Mouse (Mus musculus): ENCODE measurements around the gene Cdkl3. TPM values are rescaled to one million over a fixed set of nuclear protein-coding genes. Genes with fewer than 3 reads are reported as not detected.

Cdkl3 gene
- total RNA-seq, 2 experiments from 2014 or later: 0.42 TPM; not detected in 1

GRCm38 (mm10) chr11:52074626-52075470 is 70.8 kb downstream of the Cdkl3 start:
- ATAC-seq (replicated peaks; ENCODE audit: low FRiP score, poor library complexity, severe bottlenecking): no peak

GRCm38 (mm10) chr11:52075794-52076633 is 72.0 kb downstream of the Cdkl3 start:
- ATAC-seq (replicated peaks; ENCODE audit: low FRiP score, poor library complexity, severe bottlenecking): no peak

- ATAC-seq (replicated peaks; ENCODE audit: low FRiP score, poor library complexity, severe bottlenecking): no peak
Measured at GRCm38 (mm10) chr11:52076742-52077352, 72.8 kb downstream of the Cdkl3 start.

GRCm38 (mm10) chr11:52077939-52078338 is 73.9 kb downstream of the Cdkl3 start:
- no peak for ATAC-seq (replicated peaks; ENCODE audit: low FRiP score, poor library complexity, severe bottlenecking)

- ATAC-seq (replicated peaks; ENCODE audit: low FRiP score, poor library complexity, severe bottlenecking): no peak
Measured at GRCm38 (mm10) chr11:52079978-52080377, 76.0 kb downstream of the Cdkl3 start.

- no peak for ATAC-seq (replicated peaks; ENCODE audit: low FRiP score, poor library complexity, severe bottlenecking)
Measured at GRCm38 (mm10) chr11:52080656-52081055, 76.6 kb downstream of the Cdkl3 start.

GRCm38 (mm10) chr11:52085857-52086203 is 81.8 kb downstream of the Cdkl3 start:
- ATAC-seq (replicated peaks; ENCODE audit: low FRiP score, poor library complexity, severe bottlenecking): no peak

- ATAC-seq (replicated peaks; ENCODE audit: low FRiP score, poor library complexity, severe bottlenecking): no peak
Measured at GRCm38 (mm10) chr11:52086204-52086864, 82.3 kb downstream of the Cdkl3 start.

- ATAC-seq (replicated peaks; ENCODE audit: low FRiP score, poor library complexity, severe bottlenecking): no peak
Measured at GRCm38 (mm10) chr11:52089291-52089690, 85.3 kb downstream of the Cdkl3 start.

GRCm38 (mm10) chr11:52091261-52091660 is 87.2 kb downstream of the Cdkl3 start:
- no peak for ATAC-seq (replicated peaks; ENCODE audit: low FRiP score, poor library complexity, severe bottlenecking)

- ATAC-seq (replicated peaks; ENCODE audit: low FRiP score, poor library complexity, severe bottlenecking): no peak
Measured at GRCm38 (mm10) chr11:52094568-52094967, 90.5 kb downstream of the Cdkl3 start.

- no peak for ATAC-seq (replicated peaks; ENCODE audit: low FRiP score, poor library complexity, severe bottlenecking)
Measured at GRCm38 (mm10) chr11:52097016-52097415, 93.0 kb downstream of the Cdkl3 start.

- ATAC-seq (replicated peaks; ENCODE audit: low FRiP score, poor library complexity, severe bottlenecking): no peak
Measured at GRCm38 (mm10) chr11:52097596-52097995, 93.6 kb downstream of the Cdkl3 start.

GRCm38 (mm10) chr11:52098398-52098946 is 94.5 kb downstream of the Cdkl3 start, which contains the start of gene Ppp2ca:
Gene Ppp2ca (plus strand): TSS chr11:52098681.
- ATAC-seq (replicated peaks; ENCODE audit: low FRiP score, poor library complexity, severe bottlenecking): peak; percentile 95

GRCm38 (mm10) chr11:52099031-52099761 is 95.2 kb downstream of the Cdkl3 start:
- peak; percentile 46 for ATAC-seq (replicated peaks; ENCODE audit: low FRiP score, poor library complexity, severe bottlenecking)

GRCm38 (mm10) chr11:52099771-52100219 is 95.8 kb downstream of the Cdkl3 start:
- no peak for ATAC-seq (replicated peaks; ENCODE audit: low FRiP score, poor library complexity, severe bottlenecking)

GRCm38 (mm10) chr11:52102977-52103376 is 99.0 kb downstream of the Cdkl3 start:
- ATAC-seq (replicated peaks; ENCODE audit: low FRiP score, poor library complexity, severe bottlenecking): no peak

- no peak for ATAC-seq (replicated peaks; ENCODE audit: low FRiP score, poor library complexity, severe bottlenecking)
Measured at GRCm38 (mm10) chr11:52105503-52105902, 101.5 kb downstream of the Cdkl3 start.

- no peak for ATAC-seq (replicated peaks; ENCODE audit: low FRiP score, poor library complexity, severe bottlenecking)
Measured at GRCm38 (mm10) chr11:52106037-52106436, 102.0 kb downstream of the Cdkl3 start.

Measured in erythroid progenitor cell, adult 5-6 weeks (primary cell).